Mouse (Mus musculus) bone marrow, adult 2 months (tissue): ENCODE results near the gene Arhgap10.

Experiments used
- CTCF ChIP-seq: fragments of 200-500 bp; IDR thresholded peaks from 2 replicates; pipeline ENCODE4 v1.5.1; 2011; ENCODE audit warnings: low read length, control low read depth; ENCODE audit not compliant: control insufficient read depth, insufficient read depth
- POLR2A ChIP-seq: fragments of 200-500 bp; IDR thresholded peaks from 2 replicates; pipeline ENCODE4 v1.6.1; 2011; ENCODE audit warnings: low read depth, mild to moderate bottlenecking, control low read depth, low read length, borderline replicate concordance; ENCODE audit not compliant: control insufficient read depth

DNA sequence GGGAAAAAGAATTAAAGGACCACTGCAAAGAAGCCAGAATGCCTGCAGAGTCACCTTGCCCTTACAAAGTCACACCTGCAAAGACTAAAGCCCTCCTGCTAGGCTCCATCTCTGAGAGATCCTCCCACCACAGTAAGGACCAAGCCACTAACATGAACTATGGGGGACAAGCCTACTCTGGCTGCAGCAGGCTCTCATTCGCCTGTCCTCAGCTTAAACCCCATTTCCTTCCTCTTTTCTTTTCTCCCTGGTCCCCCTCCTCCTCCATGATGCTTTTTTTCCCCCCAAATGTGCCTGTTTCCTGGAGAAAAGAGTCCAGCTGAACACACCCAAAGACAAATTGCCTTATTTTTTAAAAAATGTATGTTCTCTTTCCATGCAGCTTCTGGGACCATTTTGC lies 21.5 kb downstream of the Arhgap10 start:
- TF ChIP-seq POLR2A (no peak), CTCF (no peak)
